Mouse (Mus musculus) lung, postnatal 0 days (tissue): ENCODE measurements at regions not wholly inside any gene's neighbourhood (a gene's known extent, or its start where the extent isn't known, plus 50 kb on each side); places are given as distances from the start of the nearest gene placed in this dataset.
"Not testable (repeated sequence)": the region's sequence is repeated elsewhere in the genome, so short reads cannot be mapped to it uniquely, and the experiment has no call there.

ENCODE experiments used
- ATAC-seq: fragments of 200-750 bp; cut with Nextera tagmentation; 2 replicates; pipeline ENCODE4 v1.8.0; 2017; ENCODE audit warnings: moderate library complexity
- DNase-seq: peaks from one replicate; pipeline ENCODE4 v3.0.0-alpha.2; 2016; ENCODE audit warnings: low spot score
- H3K27ac ChIP-seq: fragments of 300-500 bp; sonication (generic); 2 replicates; pipeline ENCODE4 v1.5.1; 2014; ENCODE audit warnings: antibody characterized with exemption, mild to moderate bottlenecking, low read length, mixed read lengths
- H3K27me3 ChIP-seq: fragments of 300-500 bp; sonication (generic); replicated peaks from 2 replicates; pipeline ENCODE4 v1.6.1; 2014; ENCODE audit warnings: low read length, mixed read lengths; ENCODE audit not compliant: insufficient read depth
- H3K36me3 ChIP-seq: fragments of 300-500 bp; sonication (generic); 2 replicates; pipeline ENCODE4 v1.6.1; 2014; ENCODE audit warnings: low read length, mixed read lengths; ENCODE audit not compliant: insufficient read depth
- H3K4me1 ChIP-seq: fragments of 300-500 bp; sonication (generic); 2 replicates; pipeline ENCODE4 v1.6.1; 2014; ENCODE audit warnings: antibody characterized with exemption, low read depth, low read length, mixed read lengths; ENCODE audit not compliant: insufficient read depth
- H3K4me2 ChIP-seq: fragments of 300-500 bp; sonication (generic); replicated peaks from 2 replicates; pipeline ENCODE4 v1.6.1; 2014; ENCODE audit warnings: low read depth, mild to moderate bottlenecking, low read length, moderate library complexity, mixed read lengths
- H3K4me3 ChIP-seq: fragments of 300-500 bp; sonication (generic); 2 replicates; pipeline ENCODE4 v1.5.1; 2014; ENCODE audit warnings: low read depth, low read length
- H3K9ac ChIP-seq: fragments of 300-500 bp; sonication (generic); replicated peaks from 2 replicates; pipeline ENCODE4 v1.6.1; 2014; ENCODE audit warnings: low read depth, mild to moderate bottlenecking
- H3K9me3 ChIP-seq: fragments of 300-500 bp; sonication (generic); 2 replicates; pipeline ENCODE4 v1.6.1; 2016; ENCODE audit warnings: low read length, mixed read lengths
- WGBS: fragments of 180-500 bp; shearing (Covaris S2); extraction: QIAGEN DNeasy Blood & Tissue Kit; methylation state at CpG from one replicate; pipeline ENCODE4 v1.1.7; 2014; 5-methylcytosine and 5-hydroxymethylcytosine counted together

DNA sequence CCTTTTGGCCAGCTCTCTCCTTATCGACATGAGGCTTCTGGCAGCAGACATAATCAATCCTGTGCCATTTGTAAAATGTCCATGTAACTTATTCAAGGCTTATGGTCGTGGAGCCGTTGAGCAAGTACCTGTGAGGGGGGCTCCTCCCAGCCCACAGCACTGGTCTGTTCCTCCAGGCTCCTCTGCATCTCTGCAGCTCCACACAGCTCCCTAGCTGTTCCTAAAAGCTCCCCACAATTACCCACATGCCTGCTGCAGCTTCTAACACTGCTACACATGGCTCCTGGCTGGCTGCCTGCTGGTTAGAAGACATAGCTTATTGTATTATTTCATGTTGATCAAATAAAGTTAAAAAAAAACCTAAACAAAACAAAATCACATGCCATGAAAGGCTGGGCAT lies 77.9 kb downstream of the Tcp10c start:
- H3K36me3 ChIP-seq, H3K27me3 ChIP-seq, H3K4me2 ChIP-seq, ATAC-seq, DNase-seq, H3K4me3 ChIP-seq, H3K4me1 ChIP-seq, H3K9me3 ChIP-seq, H3K9ac ChIP-seq, H3K27ac ChIP-seq: not testable (repeated sequence)
- 75% methylated on average over 3 of the region's 3 CpGs for WGBS

DNA sequence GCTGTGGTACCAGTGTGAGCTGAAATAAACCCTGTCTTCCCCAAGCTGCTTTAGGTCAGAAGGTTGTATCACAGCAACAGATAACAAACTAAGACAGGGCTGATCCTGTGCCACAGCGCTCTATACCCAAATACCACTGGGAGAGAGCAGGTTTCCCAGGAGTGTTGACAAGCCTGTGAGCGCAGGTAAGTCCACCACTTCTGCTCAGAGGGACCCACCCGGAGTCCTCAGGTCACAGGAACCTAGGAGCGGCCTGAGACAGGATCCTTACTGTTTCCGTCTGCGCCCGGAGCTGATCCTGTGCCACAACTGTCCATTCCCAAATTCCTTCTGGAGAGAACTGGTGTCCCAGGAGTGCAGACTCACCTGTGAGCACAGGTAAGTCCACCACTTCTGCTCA lies 79.8 kb downstream of the Tcp10c start:
- not testable (repeated sequence) for H3K9ac ChIP-seq, ATAC-seq, H3K9me3 ChIP-seq, H3K4me1 ChIP-seq, DNase-seq, H3K27me3 ChIP-seq, H3K36me3 ChIP-seq, H3K4me2 ChIP-seq, H3K27ac ChIP-seq, H3K4me3 ChIP-seq
- WGBS: 84% methylated on average over 7 of the region's 7 CpGs

DNA sequence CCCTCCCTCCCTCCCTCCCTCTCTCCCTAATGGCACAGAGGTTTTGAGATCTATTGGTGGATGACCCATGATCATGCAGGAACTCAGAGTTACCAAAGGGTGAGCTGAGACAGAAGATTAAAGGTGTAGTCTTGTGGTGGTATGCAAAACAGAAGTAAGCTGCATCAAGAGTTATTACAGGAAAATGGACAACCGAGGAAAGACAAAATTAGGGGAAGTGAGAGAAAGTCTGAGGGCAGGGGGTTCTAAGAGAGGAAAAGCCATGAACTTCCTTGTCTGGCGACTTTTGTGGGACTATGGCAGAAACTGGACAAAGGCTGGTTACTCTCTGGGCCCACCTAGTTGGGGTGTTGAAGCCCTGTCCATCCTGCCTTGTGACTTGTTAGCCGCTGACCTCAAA lies 84.4 kb downstream of the Tcp10c start:
- WGBS: 67% methylated on average over 1 of the region's 3 CpGs
- not testable (repeated sequence) for H3K4me3 ChIP-seq, H3K9me3 ChIP-seq, H3K9ac ChIP-seq, H3K4me1 ChIP-seq, H3K27me3 ChIP-seq, DNase-seq, ATAC-seq, H3K36me3 ChIP-seq, H3K27ac ChIP-seq, H3K4me2 ChIP-seq

DNA sequence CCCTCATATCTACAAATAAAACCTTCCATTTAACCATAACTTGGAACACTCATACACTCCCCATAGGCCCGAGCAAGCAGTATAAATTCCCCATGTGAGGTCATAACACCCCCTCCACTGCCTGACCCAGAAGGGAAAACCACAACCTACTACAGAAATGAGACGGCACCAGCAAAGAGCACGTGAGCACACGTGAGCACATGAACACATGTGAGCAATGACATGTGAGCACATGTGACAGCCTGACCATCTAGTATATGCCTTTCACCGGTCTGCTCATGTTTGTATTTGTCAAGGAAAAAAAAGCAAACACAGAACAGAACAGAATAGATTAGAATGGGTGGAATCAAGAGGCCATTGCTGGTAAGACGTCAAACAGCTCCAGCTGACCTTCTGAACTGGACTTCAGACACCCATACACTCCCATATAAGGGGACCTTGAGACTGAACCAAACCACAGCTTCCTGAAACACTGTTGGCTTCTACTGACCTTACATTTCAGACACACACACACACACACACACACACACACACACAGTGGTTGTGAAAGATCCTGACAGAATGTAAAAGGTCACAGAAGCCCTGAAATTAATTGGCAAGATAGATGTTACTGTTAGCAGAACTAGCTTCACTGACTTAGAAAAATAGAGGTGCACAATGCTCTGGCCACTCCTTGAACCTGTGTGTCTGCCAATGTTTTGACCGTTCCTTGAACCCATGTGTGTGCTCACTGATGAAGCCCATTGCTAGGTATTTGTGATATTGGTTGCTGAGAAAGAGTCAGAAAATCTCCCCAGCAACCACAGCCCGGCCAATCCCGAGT lies 86.5 kb downstream of the Tcp10c start:
- not testable (repeated sequence) for H3K4me1 ChIP-seq, H3K9me3 ChIP-seq, H3K4me3 ChIP-seq, H3K9ac ChIP-seq, H3K27ac ChIP-seq, H3K36me3 ChIP-seq, DNase-seq, H3K4me2 ChIP-seq, ATAC-seq, H3K27me3 ChIP-seq
- WGBS: 74% methylated on average over 9 of the region's 9 CpGs

DNA sequence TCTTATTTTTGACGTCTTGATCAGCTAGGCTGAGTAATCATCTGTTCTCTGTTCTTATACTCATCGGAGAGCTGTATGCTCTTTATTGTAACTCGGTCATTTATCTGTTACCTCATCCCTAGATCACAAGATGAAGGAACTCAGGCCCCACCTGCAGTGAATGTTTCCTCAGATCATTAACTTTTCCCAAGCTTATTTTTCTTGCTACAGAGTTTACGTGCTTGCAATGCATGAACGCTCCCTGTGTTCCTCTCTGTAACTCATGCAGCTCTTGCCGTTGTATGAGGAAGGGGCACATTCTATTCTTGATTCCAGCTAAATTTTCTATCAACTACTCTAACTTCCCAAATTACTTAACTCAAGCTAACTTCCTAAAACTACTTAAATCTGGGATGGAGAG lies 87.9 kb downstream of the Tcp10c start:
- not testable (repeated sequence) for H3K27ac ChIP-seq, H3K9me3 ChIP-seq, H3K4me1 ChIP-seq, ATAC-seq, H3K36me3 ChIP-seq, H3K9ac ChIP-seq, H3K27me3 ChIP-seq, H3K4me3 ChIP-seq, DNase-seq, H3K4me2 ChIP-seq
- 86% methylated on average over 5 of the region's 6 CpGs for WGBS

DNA sequence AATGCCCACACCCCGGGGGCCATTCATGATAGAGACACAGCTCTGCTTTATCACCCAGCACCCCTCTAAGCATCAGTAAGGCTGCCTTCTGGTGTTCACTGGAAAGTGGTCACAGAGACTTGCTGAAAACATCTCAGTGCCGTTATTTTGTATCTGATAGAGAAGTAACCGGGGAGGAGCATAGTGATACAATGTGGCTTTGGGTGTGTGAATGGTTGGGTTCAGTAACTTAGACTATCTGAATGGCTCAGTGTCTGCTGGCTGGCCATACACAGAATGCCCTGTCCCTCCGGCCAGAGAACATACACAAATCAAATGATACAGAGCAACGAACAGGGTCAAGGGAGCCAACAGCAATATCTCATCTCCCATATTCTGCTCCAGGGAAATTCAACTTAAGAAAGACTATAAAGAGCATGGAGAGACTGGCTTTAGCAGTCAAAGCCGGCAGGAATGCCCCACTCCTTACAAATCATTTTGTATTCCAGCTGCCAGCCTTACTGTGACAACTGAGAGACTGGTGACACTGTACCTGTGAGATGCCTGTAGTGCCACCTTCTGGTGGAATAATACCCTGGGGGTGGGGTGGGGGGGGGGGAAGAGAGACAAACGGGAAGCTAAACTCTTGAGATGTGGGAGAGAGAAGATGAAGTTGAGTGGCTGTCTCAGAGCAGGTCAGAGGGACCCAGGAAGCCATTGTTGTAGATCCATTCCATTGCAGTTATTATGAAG lies 102.7 kb downstream of the Tcp10c start:
- not testable (repeated sequence) for H3K4me3 ChIP-seq, H3K36me3 ChIP-seq, H3K4me2 ChIP-seq, DNase-seq, H3K27me3 ChIP-seq, ATAC-seq, H3K4me1 ChIP-seq, H3K9ac ChIP-seq, H3K27ac ChIP-seq, H3K9me3 ChIP-seq
- 83% methylated on average over 6 of the region's 7 CpGs for WGBS

DNA sequence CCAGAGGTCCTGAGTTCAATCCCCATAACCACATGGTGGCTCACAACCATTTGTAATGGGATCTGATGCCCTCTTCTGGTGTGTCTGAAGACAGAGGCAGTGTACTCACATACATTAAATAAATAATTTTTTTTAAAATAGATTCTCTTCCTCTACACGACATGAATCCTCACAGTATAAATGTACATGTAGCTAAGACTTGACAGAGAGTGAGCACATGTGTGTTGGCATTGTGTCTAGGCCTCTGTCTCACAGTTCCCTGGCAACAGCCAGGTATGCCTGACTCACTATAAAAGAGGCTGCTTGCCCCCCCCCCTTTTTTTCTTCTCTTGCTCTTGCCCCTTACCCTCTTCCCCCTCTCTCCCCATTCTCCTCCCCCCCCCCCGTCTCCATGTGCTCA lies 103.6 kb downstream of the Tcp10c start:
- not testable (repeated sequence) for DNase-seq, H3K27me3 ChIP-seq, H3K4me2 ChIP-seq, H3K4me1 ChIP-seq, H3K27ac ChIP-seq, H3K36me3 ChIP-seq, ATAC-seq, H3K4me3 ChIP-seq, H3K9me3 ChIP-seq, H3K9ac ChIP-seq
- 74% methylated on average over 2 of the region's 2 CpGs for WGBS

DNA sequence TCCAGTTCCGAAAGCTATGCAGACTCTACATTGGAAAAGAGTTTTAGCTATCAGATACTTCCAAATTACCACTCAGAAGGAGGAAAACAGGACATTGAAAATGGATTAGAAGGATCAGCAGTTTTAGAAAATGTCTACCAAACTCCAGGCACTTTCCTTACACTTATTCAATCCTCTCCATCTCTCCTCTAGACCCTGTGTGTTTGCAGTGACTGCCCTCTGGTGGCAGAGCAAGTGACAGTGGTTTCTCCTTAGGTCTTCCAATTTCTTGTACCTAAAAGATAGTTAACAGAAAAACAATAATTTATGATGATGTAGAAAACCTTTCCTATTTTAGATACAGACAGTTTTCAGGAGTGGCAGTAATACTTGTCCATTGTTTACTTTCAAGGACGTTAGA lies 104.4 kb downstream of the Tcp10c start:
- H3K4me1 ChIP-seq, H3K9me3 ChIP-seq, H3K27me3 ChIP-seq, DNase-seq, ATAC-seq, H3K4me2 ChIP-seq, H3K36me3 ChIP-seq, H3K27ac ChIP-seq, H3K4me3 ChIP-seq, H3K9ac ChIP-seq: not testable (repeated sequence)
- WGBS: no CpG with 5 or more reads among the region's 2 CpGs

DNA sequence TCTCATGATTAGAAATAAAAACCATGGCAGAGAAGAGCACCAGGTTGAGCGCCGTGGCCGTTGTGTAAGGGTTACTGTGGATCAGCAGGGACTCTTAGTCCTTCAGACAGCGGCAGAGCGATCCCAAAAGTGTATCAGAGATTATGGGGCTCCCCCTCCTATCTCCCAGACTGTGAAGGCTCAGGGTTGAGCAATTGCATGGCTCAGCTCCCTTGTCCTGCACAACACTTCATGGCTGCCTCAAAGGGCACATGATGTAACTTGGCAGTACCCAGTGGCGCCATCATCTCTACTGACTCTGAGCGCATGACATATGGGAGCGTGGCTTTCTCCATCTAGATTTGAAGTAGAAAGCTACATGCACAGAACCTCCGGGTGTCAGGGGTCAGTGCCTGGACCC lies 108.3 kb downstream of the Tcp10c start:
- not testable (repeated sequence) for H3K36me3 ChIP-seq, H3K9ac ChIP-seq, H3K27me3 ChIP-seq, H3K9me3 ChIP-seq, H3K4me1 ChIP-seq, H3K27ac ChIP-seq, H3K4me3 ChIP-seq, DNase-seq, H3K4me2 ChIP-seq
- peak; percentile 69 for ATAC-seq
- 67% methylated on average over 2 of the region's 9 CpGs for WGBS
